Mouse (Mus musculus): ENCODE measurements around the gene Rom1. TPM values are rescaled to one million over a fixed set of nuclear protein-coding genes. Genes with fewer than 3 reads are reported as not detected.
A peak's percentile ranks its signal among the peaks of the same experiment; 100 is the strongest.

The Rom1 gene
- polyA plus RNA-seq, 1 experiment from 2014 or later = 2.4 TPM

GRCm38 (mm10) chr19:8945251-8945650 lies 16.1 kb upstream of the Rom1 start:
- Histone ChIP-seq H3K9ac (ENCODE audit: low read length) (peak overlapping the region; percentile 44; the same call in 1 of the 2 replicates), H3K27ac (ENCODE audit: low read length) (peak overlapping the region; percentile 28), H3K9me3 (replicated peaks; ENCODE audit: control insufficient read depth, low read length) (no peaks in the 10 kb centered on the region), H3K4me3 (ENCODE audit: low read length) (peak overlapping the region; percentile 32), H3K36me3 (ENCODE audit: control insufficient read depth, insufficient read depth) (peaks cover 42% of the 10 kb centered on the region), H3K4me2 (ENCODE audit: low read depth, low read length) (peak overlapping the region; percentile 77), H3K4me1 (ENCODE audit: control insufficient read depth, insufficient read depth, low read length) (peaks cover 34% of the 10 kb centered on the region), H3K27me3 (ENCODE audit: control insufficient read depth, insufficient read depth, low read length) (no peaks in the 10 kb centered on the region)
- WGBS = 66% methylated on average over 6 of the region's 6 CpGs
- no peak for ATAC-seq (replicated peaks; ENCODE audit: extremely low read depth, insufficient read depth, low FRiP score)

GRCm38 (mm10) chr19:8944750-8945149 lies 15.6 kb upstream of the Rom1 start:
- Histone ChIP-seq H3K4me2 (ENCODE audit: low read depth, low read length) (peak overlapping the region; percentile 77), H3K27me3 (ENCODE audit: control insufficient read depth, insufficient read depth, low read length) (no peaks in the 10 kb centered on the region), H3K27ac (ENCODE audit: low read length) (peak overlapping the region; percentile 28), H3K9me3 (replicated peaks; ENCODE audit: control insufficient read depth, low read length) (no peaks in the 10 kb centered on the region), H3K4me1 (ENCODE audit: control insufficient read depth, insufficient read depth, low read length) (peaks cover 34% of the 10 kb centered on the region), H3K4me3 (ENCODE audit: low read length) (peak overlapping the region; percentile 32), H3K9ac (ENCODE audit: low read length) (peak overlapping the region; percentile 44), H3K36me3 (ENCODE audit: control insufficient read depth, insufficient read depth) (peaks cover 40% of the 10 kb centered on the region)
- WGBS = 30% methylated on average over 5 of the region's 5 CpGs
- ATAC-seq (replicated peaks; ENCODE audit: extremely low read depth, insufficient read depth, low FRiP score) = no peak

GRCm38 (mm10) chr19:8944062-8944461 lies 14.9 kb upstream of the Rom1 start:
- Histone ChIP-seq H3K9me3 (replicated peaks; ENCODE audit: control insufficient read depth, low read length) (no peaks in the 10 kb centered on the region), H3K4me2 (ENCODE audit: low read depth, low read length) (peak overlapping the region; percentile 77), H3K4me1 (ENCODE audit: control insufficient read depth, insufficient read depth, low read length) (peaks cover 34% of the 10 kb centered on the region), H3K9ac (ENCODE audit: low read length) (peak overlapping the region; percentile 24), H3K27me3 (ENCODE audit: control insufficient read depth, insufficient read depth, low read length) (no peaks in the 10 kb centered on the region), H3K27ac (ENCODE audit: low read length) (peak overlapping the region; percentile 36; the same call in 1 of the 2 replicates), H3K4me3 (ENCODE audit: low read length) (peak overlapping the region; percentile 99), H3K36me3 (ENCODE audit: control insufficient read depth, insufficient read depth) (peaks cover 38% of the 10 kb centered on the region)
- no peak for ATAC-seq (replicated peaks; ENCODE audit: extremely low read depth, insufficient read depth, low FRiP score)
- 29% methylated on average over 5 of the region's 5 CpGs for WGBS

GRCm38 (mm10) chr19:8943047-8943446 lies 13.9 kb upstream of the Rom1 start:
- H3K9ac ChIP-seq (ENCODE audit: low read length) = peak overlapping the region; percentile 99
- peaks cover 34% of the 10 kb centered on the region for H3K4me1 ChIP-seq (ENCODE audit: control insufficient read depth, insufficient read depth, low read length)
- no peaks in the 10 kb centered on the region for H3K27me3 ChIP-seq (ENCODE audit: control insufficient read depth, insufficient read depth, low read length)
- H3K27ac ChIP-seq (ENCODE audit: low read length) = peak overlapping the region; percentile 99
- H3K4me2 ChIP-seq (ENCODE audit: low read depth, low read length) = peak overlapping the region; percentile 77
- 62% methylated on average over 2 of the region's 2 CpGs for WGBS
- H3K36me3 ChIP-seq (ENCODE audit: control insufficient read depth, insufficient read depth) = peaks cover 30% of the 10 kb centered on the region
- H3K9me3 ChIP-seq (replicated peaks; ENCODE audit: control insufficient read depth, low read length) = no peaks in the 10 kb centered on the region
- H3K4me3 ChIP-seq (ENCODE audit: low read length) = peak overlapping the region; percentile 99
- ATAC-seq (replicated peaks; ENCODE audit: extremely low read depth, insufficient read depth, low FRiP score) = no peak

GRCm38 (mm10) chr19:8942276-8942964 lies 13.3 kb upstream of the Rom1 start:
- WGBS = under 1% methylated on average over 46 of the region's 46 CpGs
- Histone ChIP-seq H3K36me3 (ENCODE audit: control insufficient read depth, insufficient read depth) (peaks cover 24% of the 10 kb centered on the region), H3K27ac (ENCODE audit: low read length) (peak overlapping the region; percentile 99), H3K4me2 (ENCODE audit: low read depth, low read length) (peak overlapping the region; percentile 77), H3K4me1 (ENCODE audit: control insufficient read depth, insufficient read depth, low read length) (peaks cover 34% of the 10 kb centered on the region), H3K9ac (ENCODE audit: low read length) (peak overlapping the region; percentile 99), H3K9me3 (replicated peaks; ENCODE audit: control insufficient read depth, low read length) (no peaks in the 10 kb centered on the region), H3K27me3 (ENCODE audit: control insufficient read depth, insufficient read depth, low read length) (no peaks in the 10 kb centered on the region), H3K4me3 (ENCODE audit: low read length) (peak overlapping the region; percentile 99)
- ATAC-seq (replicated peaks; ENCODE audit: extremely low read depth, insufficient read depth, low FRiP score) = peak; percentile 65

- WGBS = under 1% methylated on average over 64 of the region's 64 CpGs
Observed at GRCm38 (mm10) chr19:8941515-8942217, 12.5 kb upstream of the Rom1 start, which contains the start of gene Mta2. TSS of gene Mta2 (plus strand) at chr19:8941875.

GRCm38 (mm10) chr19:8941136-8941514 lies 12.0 kb upstream of the Rom1 start:
- Histone ChIP-seq H3K9ac (ENCODE audit: low read length) (peak overlapping the region; percentile 99), H3K27ac (ENCODE audit: low read length) (peak overlapping the region; percentile 73), H3K27me3 (ENCODE audit: control insufficient read depth, insufficient read depth, low read length) (no peaks in the 10 kb centered on the region), H3K4me1 (ENCODE audit: control insufficient read depth, insufficient read depth, low read length) (peaks cover 34% of the 10 kb centered on the region), H3K4me3 (ENCODE audit: low read length) (peak overlapping the region; percentile 99), H3K4me2 (ENCODE audit: low read depth, low read length) (peak overlapping the region; percentile 77), H3K9me3 (replicated peaks; ENCODE audit: control insufficient read depth, low read length) (no peaks in the 10 kb centered on the region), H3K36me3 (ENCODE audit: control insufficient read depth, insufficient read depth) (peaks cover 20% of the 10 kb centered on the region)
- 41% methylated on average over 10 of the region's 10 CpGs for WGBS
- no peak for ATAC-seq (replicated peaks; ENCODE audit: extremely low read depth, insufficient read depth, low FRiP score)

More at GRCm38 (mm10) chr19:8941515-8942217, 12.5 kb upstream of the Rom1 start, which contains the start of gene Mta2:
- Histone ChIP-seq H3K4me1 (ENCODE audit: control insufficient read depth, insufficient read depth, low read length) (peaks cover 34% of the 10 kb centered on the region), H3K4me2 (ENCODE audit: low read depth, low read length) (peak within 1 kb of the TSS; percentile 77), H3K9ac (ENCODE audit: low read length) (peak within 1 kb of the TSS; percentile 99), H3K9me3 (replicated peaks; ENCODE audit: control insufficient read depth, low read length) (no peaks in the 10 kb centered on the region), H3K4me3 (ENCODE audit: low read length) (peak within 1 kb of the TSS; percentile 99), H3K27ac (ENCODE audit: low read length) (peak within 1 kb of the TSS; percentile 99), H3K36me3 (ENCODE audit: control insufficient read depth, insufficient read depth) (peaks cover 21% of the 10 kb centered on the region), H3K27me3 (ENCODE audit: control insufficient read depth, insufficient read depth, low read length) (no peaks in the 10 kb centered on the region)
- peak; percentile 94 for ATAC-seq (replicated peaks; ENCODE audit: extremely low read depth, insufficient read depth, low FRiP score)

GRCm38 (mm10) chr19:8940526-8941133 lies 11.5 kb upstream of the Rom1 start:
- peak overlapping the region; percentile 77 for H3K4me2 ChIP-seq (ENCODE audit: low read depth, low read length)
- H3K27ac ChIP-seq (ENCODE audit: low read length) = no peak overlapping the region; the same call in 1 of the 2 replicates
- peak overlapping the region; percentile 99; the same call in 1 of the 2 replicates for H3K4me3 ChIP-seq (ENCODE audit: low read length)
- peaks cover 15% of the 10 kb centered on the region for H3K36me3 ChIP-seq (ENCODE audit: control insufficient read depth, insufficient read depth)
- H3K9ac ChIP-seq (ENCODE audit: low read length) = peak overlapping the region; percentile 99
- no peaks in the 10 kb centered on the region for H3K9me3 ChIP-seq (replicated peaks; ENCODE audit: control insufficient read depth, low read length)
- WGBS = 83% methylated on average over 15 of the region's 15 CpGs
- no peak for ATAC-seq (replicated peaks; ENCODE audit: extremely low read depth, insufficient read depth, low FRiP score)
- no peaks in the 10 kb centered on the region for H3K27me3 ChIP-seq (ENCODE audit: control insufficient read depth, insufficient read depth, low read length)
- H3K4me1 ChIP-seq (ENCODE audit: control insufficient read depth, insufficient read depth, low read length) = peaks cover 34% of the 10 kb centered on the region

Data from heart, embryonic 16.5 days (tissue).